Mouse (Mus musculus) monocyte, adult 5-6 weeks (primary cell): ENCODE results near the gene Agxt. TPM values are rescaled to one million over a fixed set of nuclear protein-coding genes. Genes with fewer than 3 reads are reported as not detected.

Experiments used
- ATAC-seq: fragments of 153-309, 156-312 bp; replicated peaks from 2 replicates; pipeline ENCODE4 v1.8.0; 2017; ENCODE audit warnings: mild to moderate bottlenecking; ENCODE audit not compliant: low TSS enrichment, insufficient number of reproducible peaks, severe bottlenecking, poor library complexity, low FRiP score
- total RNA-seq: library from RNA; stranded (forward); fragments of 200-1000, 200-491, 200-594 nt; gene quantifications from 3 replicates; pipeline ENCODE4 v1.2.3, GENCODE M21; 2017

Gene Agxt
- total RNA-seq, 1 experiment from 2014 or later: not detected

GRCm38 (mm10) chr1:93182281-93182680, 47.2 kb downstream of the Agxt start:
- no peak for ATAC-seq

- ATAC-seq: no peak
Measured at GRCm38 (mm10) chr1:93184071-93184828, 49.2 kb downstream of the Agxt start.

- no peak for ATAC-seq
Measured at GRCm38 (mm10) chr1:93190726-93191305, 55.8 kb downstream of the Agxt start.

GRCm38 (mm10) chr1:93194961-93195360, 59.9 kb downstream of the Agxt start:
- ATAC-seq: no peak

Other genes with a start within 250 kb of the Agxt start
- 0.49 TPM in 1 of 3 replicates, not detected in the others for gene Ankmy1, start 232.3 kb upstream of the Agxt start, total RNA-seq
- gene Dusp28, start 228.3 kb upstream of the Agxt start, total RNA-seq: 2.0 to 2.8 TPM in 2 of 3 replicates, not detected in the other
- 17.1 to 31.1 TPM (median 26.0 TPM) in 3 replicates for gene Rnpepl1, start 224.5 kb upstream of the Agxt start, total RNA-seq
- gene Capn10, start 200.9 kb upstream of the Agxt start, total RNA-seq: 4.0 to 10.1 TPM (median 7.1 TPM) in 3 replicates
- gene Gpr35, start 184.4 kb upstream of the Agxt start, total RNA-seq: 56.2 to 58.9 TPM (median 58.5 TPM) in 3 replicates
- gene Aqp12, start 128.9 kb upstream of the Agxt start, total RNA-seq: not detected in 3 replicates
- gene Kif1a, start 33.3 kb upstream of the Agxt start, total RNA-seq: not detected in 3 replicates
- gene 2310007B03Rik, start 25.7 kb downstream of the Agxt start, total RNA-seq: not detected in 3 replicates
- not detected in 3 replicates for gene Crocc2, start 33.5 kb downstream of the Agxt start, total RNA-seq
- 0.19 to 1.5 TPM (median 0.19 TPM) in 3 replicates for gene Sned1, start 100.6 kb downstream of the Agxt start, total RNA-seq
- gene Mterf4, start 170.7 kb downstream of the Agxt start, total RNA-seq: 15.1 to 25.4 TPM (median 18.8 TPM) in 3 replicates
- 21.3 to 35.6 TPM (median 28.6 TPM) in 3 replicates for gene Ppp1r7, start 207.6 kb downstream of the Agxt start, total RNA-seq
- 0.85 to 1.6 TPM in 2 of 3 replicates, not detected in the other for gene Pask, start 208.2 kb downstream of the Agxt start, total RNA-seq
- gene Ano7, start 238.7 kb downstream of the Agxt start, total RNA-seq: not detected in 3 replicates